Mouse (Mus musculus): ENCODE results near the gene Gdpd5. TPM values are rescaled to one million over a fixed set of nuclear protein-coding genes. Genes with fewer than 3 reads are reported as not detected.

Gdpd5 gene
- total RNA-seq, 1 experiment from 2014 or later, result 1.3 TPM

GRCm38 (mm10) chr7:99395908-99396616 lies 14.8 kb downstream of the Gdpd5 start:
- ATAC-seq (replicated peaks; ENCODE audit: insufficient number of reproducible peaks, low FRiP score, low TSS enrichment, poor library complexity, severe bottlenecking), result no peak

GRCm38 (mm10) chr7:99396994-99397659 lies 15.9 kb downstream of the Gdpd5 start:
- no peak for ATAC-seq (replicated peaks; ENCODE audit: insufficient number of reproducible peaks, low FRiP score, low TSS enrichment, poor library complexity, severe bottlenecking)

GRCm38 (mm10) chr7:99401373-99401772 lies 20.2 kb downstream of the Gdpd5 start:
- ATAC-seq (replicated peaks; ENCODE audit: insufficient number of reproducible peaks, low FRiP score, low TSS enrichment, poor library complexity, severe bottlenecking), result no peak

GRCm38 (mm10) chr7:99402477-99402876 lies 21.3 kb downstream of the Gdpd5 start:
- ATAC-seq (replicated peaks; ENCODE audit: insufficient number of reproducible peaks, low FRiP score, low TSS enrichment, poor library complexity, severe bottlenecking), result no peak

GRCm38 (mm10) chr7:99403254-99403653 lies 22.0 kb downstream of the Gdpd5 start:
- no peak for ATAC-seq (replicated peaks; ENCODE audit: insufficient number of reproducible peaks, low FRiP score, low TSS enrichment, poor library complexity, severe bottlenecking)

GRCm38 (mm10) chr7:99404031-99404735 lies 23.0 kb downstream of the Gdpd5 start:
- ATAC-seq (replicated peaks; ENCODE audit: insufficient number of reproducible peaks, low FRiP score, low TSS enrichment, poor library complexity, severe bottlenecking), result no peak

GRCm38 (mm10) chr7:99405386-99406155 lies 24.4 kb downstream of the Gdpd5 start:
- no peak for ATAC-seq (replicated peaks; ENCODE audit: insufficient number of reproducible peaks, low FRiP score, low TSS enrichment, poor library complexity, severe bottlenecking)

- ATAC-seq (replicated peaks; ENCODE audit: insufficient number of reproducible peaks, low FRiP score, low TSS enrichment, poor library complexity, severe bottlenecking), result peak; percentile 58; the same call in 1 of the 2 replicates
These were observed 26.4 kb downstream of the Gdpd5 start for GRCm38 (mm10) chr7:99407598-99407997.

GRCm38 (mm10) chr7:99409441-99410222 lies 28.4 kb downstream of the Gdpd5 start:
- no peak for ATAC-seq (replicated peaks; ENCODE audit: insufficient number of reproducible peaks, low FRiP score, low TSS enrichment, poor library complexity, severe bottlenecking)

- no peak for ATAC-seq (replicated peaks; ENCODE audit: insufficient number of reproducible peaks, low FRiP score, low TSS enrichment, poor library complexity, severe bottlenecking)
These were observed 29.1 kb downstream of the Gdpd5 start for GRCm38 (mm10) chr7:99410315-99410714.

- no peak for ATAC-seq (replicated peaks; ENCODE audit: insufficient number of reproducible peaks, low FRiP score, low TSS enrichment, poor library complexity, severe bottlenecking)
These were observed 30.0 kb downstream of the Gdpd5 start for GRCm38 (mm10) chr7:99411047-99411779.

GRCm38 (mm10) chr7:99415045-99415444 lies 33.8 kb downstream of the Gdpd5 start:
- ATAC-seq (replicated peaks; ENCODE audit: insufficient number of reproducible peaks, low FRiP score, low TSS enrichment, poor library complexity, severe bottlenecking), result no peak

- ATAC-seq (replicated peaks; ENCODE audit: insufficient number of reproducible peaks, low FRiP score, low TSS enrichment, poor library complexity, severe bottlenecking), result no peak
These were observed 38.1 kb downstream of the Gdpd5 start for GRCm38 (mm10) chr7:99419311-99419710.

- no peak for ATAC-seq (replicated peaks; ENCODE audit: insufficient number of reproducible peaks, low FRiP score, low TSS enrichment, poor library complexity, severe bottlenecking)
These were observed 39.8 kb downstream of the Gdpd5 start for GRCm38 (mm10) chr7:99421006-99421405.

- no peak for ATAC-seq (replicated peaks; ENCODE audit: insufficient number of reproducible peaks, low FRiP score, low TSS enrichment, poor library complexity, severe bottlenecking)
These were observed 43.4 kb downstream of the Gdpd5 start for GRCm38 (mm10) chr7:99424538-99425155.

- ATAC-seq (replicated peaks; ENCODE audit: insufficient number of reproducible peaks, low FRiP score, low TSS enrichment, poor library complexity, severe bottlenecking), result no peak
These were observed 44.5 kb downstream of the Gdpd5 start for GRCm38 (mm10) chr7:99425706-99426105.

- no peak for ATAC-seq (replicated peaks; ENCODE audit: insufficient number of reproducible peaks, low FRiP score, low TSS enrichment, poor library complexity, severe bottlenecking)
These were observed 45.8 kb downstream of the Gdpd5 start for GRCm38 (mm10) chr7:99427031-99427430.
